Mouse (Mus musculus) midbrain, embryonic 14.5 days (tissue): ENCODE measurements at regions not wholly inside any gene's neighbourhood (a gene's known extent, or its start where the extent isn't known, plus 50 kb on each side); places are given as distances from the start of the nearest gene placed in this dataset.

Experiments used
- ATAC-seq: fragments of 200-750 bp; cut with Nextera tagmentation; 2 replicates; pipeline ENCODE4 v1.8.0; 2017; ENCODE audit warnings: moderate number of reproducible peaks, moderate library complexity; ENCODE audit not compliant: low FRiP score, low TSS enrichment
- DNase-seq: peaks from one replicate; pipeline ENCODE4 v3.0.0-alpha.2; 2015
- H3K27ac ChIP-seq: fragments of 300-500 bp; sonication (generic); replicated peaks from 2 replicates; pipeline ENCODE4 v1.5.1; 2014; ENCODE audit warnings: mild to moderate bottlenecking, low read depth, low read length, moderate library complexity
- H3K27me3 ChIP-seq: fragments of 300-500 bp; sonication (generic); 2 replicates; pipeline ENCODE4 v1.6.1; 2014; ENCODE audit warnings: low read length, control low read depth, mixed read lengths; ENCODE audit not compliant: control insufficient read depth, insufficient read depth
- H3K36me3 ChIP-seq: fragments of 300-500 bp; sonication (generic); 2 replicates; pipeline ENCODE4 v1.6.1; 2014; ENCODE audit warnings: low read length, control low read depth; ENCODE audit not compliant: control insufficient read depth, insufficient read depth
- H3K4me1 ChIP-seq: fragments of 300-500 bp; sonication (generic); 2 replicates; pipeline ENCODE4 v1.6.1; 2014; ENCODE audit warnings: mild to moderate bottlenecking, antibody characterized with exemption, low read length, control low read depth; ENCODE audit not compliant: control insufficient read depth, insufficient read depth
- H3K4me2 ChIP-seq: fragments of 300-500 bp; sonication (generic); 2 replicates; pipeline ENCODE4 v1.6.1; 2014; ENCODE audit warnings: mild to moderate bottlenecking, low read length, moderate library complexity
- H3K4me3 ChIP-seq: fragments of 300-500 bp; sonication (generic); replicated peaks from 2 replicates; pipeline ENCODE4 v1.5.1; 2014; ENCODE audit warnings: low read depth, low read length
- H3K9ac ChIP-seq: fragments of 300-500 bp; sonication (generic); replicated peaks from 2 replicates; pipeline ENCODE4 v1.6.1; 2014; ENCODE audit warnings: mild to moderate bottlenecking, low read length, moderate library complexity
- H3K9me3 ChIP-seq: fragments of 300-500 bp; sonication (generic); 2 replicates; pipeline ENCODE4 v1.6.1; 2016; ENCODE audit warnings: low read length, control low read depth, mixed read lengths; ENCODE audit not compliant: control insufficient read depth
- WGBS: fragments of 180-500 bp; shearing (Covaris S2); extraction: QIAGEN DNeasy Blood & Tissue Kit; methylation state at CpG from one replicate; pipeline ENCODE4 v1.1.7; 2014; 5-methylcytosine and 5-hydroxymethylcytosine counted together

DNA sequence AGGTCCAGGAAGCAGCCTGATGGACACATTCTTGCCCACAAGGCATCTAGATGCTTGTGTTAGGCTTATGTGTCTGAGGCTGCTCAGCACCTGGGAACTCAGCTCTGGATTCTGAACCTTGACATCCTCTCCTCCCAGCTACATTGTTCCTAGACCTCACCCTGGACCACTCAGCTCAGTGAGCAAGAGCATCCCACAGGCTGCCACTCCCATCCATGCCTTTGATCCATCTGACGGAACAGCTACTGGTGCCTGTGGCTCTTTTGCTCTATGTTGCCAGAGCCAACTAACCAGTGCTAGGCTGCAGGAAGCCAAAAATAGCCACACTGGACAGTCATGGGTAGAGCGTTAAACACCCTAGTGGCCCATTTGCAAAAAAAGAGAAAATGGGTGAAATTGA lies 374.8 kb downstream of the Cd83 start:
- H3K4me1 ChIP-seq, result no peaks in the 10 kb centered on the region
- H3K4me3 ChIP-seq, result no peak overlapping the region
- H3K9ac ChIP-seq, result no peak overlapping the region
- no peaks in the 10 kb centered on the region for H3K27me3 ChIP-seq
- H3K4me2 ChIP-seq, result no peak overlapping the region
- H3K9me3 ChIP-seq, result no peaks in the 10 kb centered on the region
- 79% methylated on average over 2 of the region's 2 CpGs for WGBS
- DNase-seq (no peak), ATAC-seq (no peak)
- no peak overlapping the region for H3K27ac ChIP-seq
- H3K36me3 ChIP-seq, result no peaks in the 10 kb centered on the region

DNA sequence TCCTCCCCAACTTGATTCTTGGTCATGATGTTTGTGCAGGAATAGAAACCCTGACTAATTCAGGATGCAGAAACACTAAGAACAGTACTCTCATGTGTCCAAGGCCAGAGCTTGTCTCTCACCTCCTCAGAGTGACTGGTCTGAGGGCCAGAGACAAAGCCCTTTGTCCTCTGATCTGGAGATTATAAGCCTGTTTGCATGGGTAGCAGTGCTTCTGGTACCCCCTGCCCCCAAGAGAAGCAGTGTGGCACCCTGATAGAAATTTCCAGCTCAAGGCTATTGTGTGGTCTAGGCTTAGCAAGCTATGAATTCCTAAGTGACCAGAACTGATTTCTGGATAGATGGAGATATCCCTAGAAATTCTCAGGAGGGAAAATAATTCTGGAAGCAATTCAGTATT lies 380.2 kb downstream of the Cd83 start:
- no peaks in the 10 kb centered on the region for H3K36me3 ChIP-seq
- no peak for DNase-seq
- H3K4me1 ChIP-seq, result 0 out of 2 replicates have a peak, but pooled peaks cover 4% of the 10 kb centered on the region
- H3K9ac ChIP-seq, result no peak overlapping the region
- H3K4me3 ChIP-seq, result no peak overlapping the region
- H3K4me2 ChIP-seq, result no peak overlapping the region
- H3K27ac ChIP-seq, result no peak overlapping the region
- H3K27me3 ChIP-seq, result no peaks in the 10 kb centered on the region
- no peak for ATAC-seq
- H3K9me3 ChIP-seq, result no peaks in the 10 kb centered on the region

DNA sequence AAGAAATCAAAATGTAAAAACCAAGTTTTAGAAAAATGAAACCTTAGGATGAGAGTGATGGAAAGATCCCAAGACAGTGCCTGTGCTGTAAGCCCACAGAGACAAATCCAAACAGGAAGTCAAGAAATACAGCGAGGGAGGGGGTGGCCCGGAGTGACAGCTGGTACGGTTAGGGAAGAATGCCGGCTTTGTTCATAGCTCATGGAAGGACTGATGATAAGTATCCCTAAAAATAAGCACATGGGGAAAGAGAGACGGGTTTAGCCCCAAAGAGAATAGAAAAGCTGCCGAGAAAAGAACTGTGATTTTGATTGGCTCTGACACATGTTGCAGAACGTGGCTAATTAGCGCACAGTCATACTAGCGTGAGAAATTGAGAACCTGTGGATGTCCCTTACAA lies 382.6 kb downstream of the Cd83 start:
- ATAC-seq, result no peak

DNA sequence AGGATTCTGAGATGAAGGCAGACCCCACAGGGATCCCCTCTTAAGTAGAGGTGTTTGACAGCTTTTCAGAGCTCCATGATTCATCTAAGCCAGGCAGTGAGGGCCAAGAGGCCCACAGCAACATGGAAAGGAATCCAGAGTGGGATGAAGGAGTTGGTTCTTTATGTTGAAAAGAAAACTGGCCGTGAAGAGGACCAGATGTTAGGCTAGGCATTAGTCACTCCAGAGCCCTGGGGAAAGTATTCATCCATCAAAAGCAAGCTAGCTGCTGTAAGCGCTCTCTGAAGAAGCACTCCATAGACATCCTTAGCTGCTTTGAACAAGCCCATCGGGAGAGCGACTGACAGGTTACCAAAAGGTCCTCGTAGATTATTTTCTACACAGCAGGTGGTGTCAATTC lies 383.6 kb downstream of the Cd83 start:
- no peaks in the 10 kb centered on the region for H3K9me3 ChIP-seq
- H3K36me3 ChIP-seq, result no peaks in the 10 kb centered on the region
- DNase-seq (no peak), ATAC-seq (no peak)
- no peaks in the 10 kb centered on the region for H3K27me3 ChIP-seq
- H3K27ac ChIP-seq, result no peak overlapping the region
- 0 out of 2 replicates have a peak, but pooled peaks cover 4% of the 10 kb centered on the region for H3K4me1 ChIP-seq
- no peak overlapping the region for H3K4me2 ChIP-seq
- H3K9ac ChIP-seq, result no peak overlapping the region
- 74% methylated on average over 5 of the region's 5 CpGs for WGBS
- no peak overlapping the region for H3K4me3 ChIP-seq

More for the DNA sequence above, 382.6 kb downstream of the Cd83 start:
- Histone ChIP-seq H3K4me3 (no peak overlapping the region), H3K27me3 (no peaks in the 10 kb centered on the region), H3K36me3 (no peaks in the 10 kb centered on the region), H3K4me2 (no peak overlapping the region), H3K27ac (no peak overlapping the region), H3K9me3 (no peaks in the 10 kb centered on the region), H3K4me1 (0 out of 2 replicates have a peak, but pooled peaks cover 4% of the 10 kb centered on the region), H3K9ac (no peak overlapping the region)
- no peak for DNase-seq
- 55% methylated on average over 9 of the region's 9 CpGs for WGBS

DNA sequence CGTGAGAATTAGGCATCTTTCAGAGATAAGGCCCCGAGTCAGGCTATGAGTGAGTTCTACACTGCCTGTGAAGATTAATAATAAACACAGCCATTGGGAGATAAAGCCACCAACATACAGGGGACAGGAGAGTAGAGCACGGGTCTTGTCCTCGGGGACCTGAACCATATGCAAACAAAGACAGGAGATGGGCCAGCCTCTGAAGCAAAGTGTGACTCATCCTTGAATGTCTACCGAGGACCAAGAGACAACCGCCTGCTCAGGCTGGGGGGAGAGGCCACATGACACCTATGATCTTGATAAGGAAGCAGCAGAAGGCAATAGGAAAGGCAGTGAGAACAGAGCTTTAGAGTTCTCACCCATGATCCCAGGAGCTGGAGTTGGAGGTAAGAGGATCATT lies 387.1 kb downstream of the Cd83 start:
- 81% methylated on average over 6 of the region's 6 CpGs for WGBS
- 0 out of 2 replicates have a peak, but pooled peaks cover 4% of the 10 kb centered on the region for H3K4me1 ChIP-seq
- H3K4me3 ChIP-seq, result no peak overlapping the region
- H3K36me3 ChIP-seq, result no peaks in the 10 kb centered on the region
- H3K9me3 ChIP-seq, result no peaks in the 10 kb centered on the region
- H3K27ac ChIP-seq, result no peak overlapping the region
- no peak for DNase-seq
- no peak overlapping the region for H3K9ac ChIP-seq
- H3K4me2 ChIP-seq, result no peak overlapping the region
- no peaks in the 10 kb centered on the region for H3K27me3 ChIP-seq
- no peak for ATAC-seq

DNA sequence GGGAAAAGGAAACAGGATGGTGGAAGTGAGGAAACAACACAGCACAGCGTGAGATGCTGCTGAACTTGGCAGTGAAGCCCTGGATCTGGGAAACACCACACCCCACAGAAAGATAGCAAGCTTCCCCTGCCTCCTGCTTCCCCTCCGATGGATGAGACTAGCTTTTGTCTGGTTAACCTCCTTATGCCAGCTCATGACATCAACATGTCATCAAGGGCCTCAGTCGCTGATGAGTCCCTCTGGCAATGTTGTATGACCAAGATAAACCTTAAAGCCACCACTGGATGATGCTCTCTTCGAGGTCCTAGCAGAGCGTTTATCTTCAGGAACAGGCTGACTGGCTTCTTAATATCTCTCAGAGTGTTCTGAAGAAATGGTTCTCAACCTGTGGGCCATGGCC lies 388.1 kb downstream of the Cd83 start:
- Histone ChIP-seq H3K9ac (no peak overlapping the region), H3K27me3 (no peaks in the 10 kb centered on the region), H3K9me3 (no peaks in the 10 kb centered on the region), H3K4me2 (no peak overlapping the region), H3K4me3 (no peak overlapping the region), H3K27ac (no peak overlapping the region), H3K4me1 (no peaks in the 10 kb centered on the region), H3K36me3 (no peaks in the 10 kb centered on the region)
- DNase-seq (no peak), ATAC-seq (no peak)
- 93% methylated on average over 5 of the region's 5 CpGs for WGBS

DNA sequence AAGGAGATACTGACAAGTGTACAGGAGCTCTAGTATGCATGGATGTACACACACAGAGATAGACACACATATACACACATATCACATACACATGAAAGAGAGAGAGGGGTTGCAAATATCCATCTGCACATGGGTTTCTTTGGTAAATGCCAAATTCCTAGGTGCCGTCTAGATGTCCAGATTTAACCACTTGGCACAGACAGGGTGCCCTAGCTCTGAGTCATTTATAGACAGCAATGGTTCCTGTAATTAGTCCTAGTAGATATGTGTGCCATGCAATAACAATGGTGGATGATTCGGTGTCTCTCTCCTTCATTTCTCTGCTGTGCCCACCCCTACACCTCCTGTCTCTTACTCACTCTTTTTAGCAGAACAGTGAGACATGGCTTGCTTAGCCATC lies 389.7 kb downstream of the Cd83 start:
- no peaks in the 10 kb centered on the region for H3K27me3 ChIP-seq
- H3K27ac ChIP-seq, result no peak overlapping the region
- no peak overlapping the region for H3K4me3 ChIP-seq
- WGBS, result 97% methylated on average over 2 of the region's 2 CpGs
- no peak overlapping the region for H3K9ac ChIP-seq
- no peaks in the 10 kb centered on the region for H3K36me3 ChIP-seq
- no peak overlapping the region for H3K4me2 ChIP-seq
- no peaks in the 10 kb centered on the region for H3K4me1 ChIP-seq
- DNase-seq (no peak), ATAC-seq (no peak)
- no peaks in the 10 kb centered on the region for H3K9me3 ChIP-seq

DNA sequence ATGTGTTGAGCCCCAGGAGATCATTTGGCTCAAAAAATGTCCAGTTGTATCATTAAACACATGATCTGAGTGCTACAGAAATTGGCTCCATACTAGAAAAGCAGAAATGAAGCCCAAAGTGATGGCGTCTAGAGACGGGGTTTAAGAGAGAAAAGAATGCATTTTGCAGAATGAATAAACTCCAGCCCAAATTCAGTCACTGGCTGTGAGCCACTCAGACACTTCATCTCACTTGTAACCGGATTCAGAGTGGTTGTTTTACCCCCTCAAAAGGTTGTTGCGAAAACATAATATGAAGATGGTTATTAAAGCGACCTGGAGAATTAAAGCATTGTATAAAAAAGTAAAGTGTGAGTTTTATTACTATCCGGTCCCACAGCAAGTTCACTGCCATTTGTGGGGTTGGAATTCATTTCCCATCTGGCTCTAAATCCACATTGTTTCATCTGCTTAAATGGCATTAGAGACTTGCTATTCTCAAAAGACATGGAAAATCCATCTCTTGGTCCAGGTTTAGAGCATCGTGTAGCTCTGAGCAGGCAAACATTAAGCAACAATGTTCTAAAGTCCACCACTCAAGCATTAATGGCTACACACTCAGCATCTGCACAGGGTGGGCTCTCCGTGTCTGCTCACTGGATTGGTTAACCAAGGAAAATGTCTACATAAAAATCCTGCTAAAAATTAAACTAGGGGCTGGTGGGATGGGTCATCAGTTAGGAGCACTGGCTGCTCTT lies 390.9 kb downstream of the Cd83 start:
- H3K9ac ChIP-seq, result no peak overlapping the region
- no peaks in the 10 kb centered on the region for H3K4me1 ChIP-seq
- no peak overlapping the region for H3K4me3 ChIP-seq
- ATAC-seq (no peak), DNase-seq (no peak)
- H3K36me3 ChIP-seq, result no peaks in the 10 kb centered on the region
- H3K9me3 ChIP-seq, result no peaks in the 10 kb centered on the region
- 90% methylated on average over 8 of the region's 8 CpGs for WGBS
- H3K4me2 ChIP-seq, result no peak overlapping the region
- H3K27me3 ChIP-seq, result no peaks in the 10 kb centered on the region
- no peak overlapping the region for H3K27ac ChIP-seq

DNA sequence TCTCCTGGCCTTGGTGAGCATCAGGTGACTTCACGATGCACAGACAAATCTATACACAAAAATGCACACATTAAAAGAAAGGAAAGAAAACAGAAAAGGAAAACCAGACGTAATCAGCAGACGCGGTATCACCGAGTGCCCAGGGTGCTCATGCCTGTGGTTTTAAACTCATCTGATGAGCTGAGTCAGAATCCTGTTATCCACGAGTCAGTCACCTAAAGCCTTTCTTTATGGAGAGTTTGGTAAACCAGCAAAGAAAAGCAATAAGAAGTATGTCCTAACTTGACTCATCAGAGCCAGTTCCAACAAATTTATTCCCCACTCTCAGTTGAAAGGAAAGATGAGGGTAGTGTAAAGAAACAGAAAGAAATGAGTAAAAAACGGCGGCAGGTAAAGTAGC lies 391.5 kb downstream of the Cd83 start:
- no peak overlapping the region for H3K4me2 ChIP-seq
- H3K9ac ChIP-seq, result no peak overlapping the region
- WGBS, result 91% methylated on average over 8 of the region's 8 CpGs
- H3K9me3 ChIP-seq, result no peaks in the 10 kb centered on the region
- H3K4me3 ChIP-seq, result no peak overlapping the region
- no peaks in the 10 kb centered on the region for H3K36me3 ChIP-seq
- no peaks in the 10 kb centered on the region for H3K4me1 ChIP-seq
- ATAC-seq (no peak), DNase-seq (no peak)
- H3K27me3 ChIP-seq, result no peaks in the 10 kb centered on the region
- no peak overlapping the region for H3K27ac ChIP-seq
